Mouse (Mus musculus) ES-CJ7 (cell line): ENCODE data around the gene Pdlim3.

ENCODE experiments used
- DNase-seq: peaks from one replicate; pipeline ENCODE4 v3.0.0; 2011; ENCODE audit warnings: low read depth, low spot score

Pdlim3 gene

GRCm38 (mm10) chr8:45905591-45906250 lies 20.5 kb downstream of the Pdlim3 start:
- DNase-seq, result no peak

GRCm38 (mm10) chr8:45906251-45906619 lies 21.0 kb downstream of the Pdlim3 start:
- DNase-seq, result no peak

- DNase-seq, result no peak
Observed at GRCm38 (mm10) chr8:45913707-45914106, 28.4 kb downstream of the Pdlim3 start.

- DNase-seq, result peak; percentile 17
Observed at GRCm38 (mm10) chr8:45916496-45916895, 31.2 kb downstream of the Pdlim3 start.

GRCm38 (mm10) chr8:45917040-45917679 lies 31.9 kb downstream of the Pdlim3 start:
- DNase-seq, result no peak

- no peak for DNase-seq
Observed at GRCm38 (mm10) chr8:45918891-45919290, 33.6 kb downstream of the Pdlim3 start.

- DNase-seq, result no peak
Observed at GRCm38 (mm10) chr8:45920392-45920791, 35.1 kb downstream of the Pdlim3 start.

GRCm38 (mm10) chr8:45922116-45922515 lies 36.9 kb downstream of the Pdlim3 start:
- no peak for DNase-seq

- DNase-seq, result peak; percentile 97
Observed at GRCm38 (mm10) chr8:45934582-45935014, 49.3 kb downstream of the Pdlim3 start, which contains the start of gene Ccdc110. Ccdc110 (plus strand) TSS chr8:45934619.

- no peak for DNase-seq
Observed at GRCm38 (mm10) chr8:45936986-45937385, 51.7 kb downstream of the Pdlim3 start.

GRCm38 (mm10) chr8:45946283-45946682 lies 61.0 kb downstream of the Pdlim3 start:
- no peak for DNase-seq

GRCm38 (mm10) chr8:45950622-45951021 lies 65.4 kb downstream of the Pdlim3 start:
- DNase-seq, result peak; percentile 53
